Mouse (Mus musculus) B cell, adult 62 days (primary cell): Measurements from ENCODE around the gene Olfr1474. TPM values are rescaled to one million over a fixed set of nuclear protein-coding genes. Genes with fewer than 3 reads are reported as not detected.

ENCODE experiments used
- total RNA-seq: library from RNA; stranded (reverse); gene quantifications from 4 replicates; pipeline ENCODE4 v1.2.4, GENCODE M21; 2023

The Olfr1474 gene
- not detected in 4 replicates for total RNA-seq

GRCm38 (mm10) chr19:13469265-13469664 is at the start of gene Olfr1474:
TSS of gene Olfr1474 (plus strand) at chr19:13469565.

DNA sequence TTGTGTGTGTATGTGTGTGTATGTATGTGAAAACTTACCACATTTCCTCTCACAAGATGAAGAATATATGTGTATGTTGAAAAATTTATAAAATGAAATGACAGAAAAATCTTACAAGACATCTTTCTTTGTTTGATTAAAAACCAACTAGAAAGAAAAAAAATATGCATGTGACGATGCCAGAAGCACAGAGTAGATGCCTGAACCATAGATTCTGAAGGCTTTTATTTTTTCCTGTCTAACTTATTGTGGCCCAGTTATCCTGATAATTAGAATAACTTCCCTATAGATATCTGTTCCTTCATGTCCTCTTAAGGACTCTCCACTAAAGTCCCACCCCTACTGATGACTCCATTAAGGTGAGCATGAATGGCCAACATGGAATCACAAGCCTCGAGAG is 26.3 kb upstream of the Olfr1474 start, which contains the start of gene Olfr1471:
Gene Olfr1471 (plus strand): TSS at position 301 of the 400 bp plus-strand sequence.

DNA sequence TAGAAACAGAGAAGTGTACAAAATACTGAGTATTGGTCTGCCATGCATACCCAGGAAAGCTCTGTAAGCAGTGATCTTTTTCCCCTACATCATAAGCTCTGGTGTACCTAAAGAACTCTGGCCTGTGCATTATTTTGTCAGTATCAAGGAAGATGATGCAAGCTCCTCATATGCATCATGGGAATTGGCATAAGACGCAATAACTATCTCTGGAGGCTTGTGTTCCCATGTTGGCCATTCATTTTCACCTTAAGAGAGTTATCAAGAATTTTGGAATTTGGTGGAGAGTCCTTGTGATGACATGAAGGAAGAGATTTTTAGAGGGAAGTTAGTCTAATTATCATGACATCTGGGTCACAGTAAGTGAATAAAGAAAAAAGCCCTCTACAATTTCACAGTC is 13.4 kb upstream of the Olfr1474 start, which contains the start of gene Olfr1472:
Gene Olfr1472 (minus strand): TSS at position 101 of the 400 bp plus-strand sequence.

GRCm38 (mm10) chr19:13480096-13480495 is 10.7 kb downstream of the Olfr1474 start, which contains the start of gene Olfr1475:
TSS of gene Olfr1475 (minus strand) at chr19:13480196.

DNA sequence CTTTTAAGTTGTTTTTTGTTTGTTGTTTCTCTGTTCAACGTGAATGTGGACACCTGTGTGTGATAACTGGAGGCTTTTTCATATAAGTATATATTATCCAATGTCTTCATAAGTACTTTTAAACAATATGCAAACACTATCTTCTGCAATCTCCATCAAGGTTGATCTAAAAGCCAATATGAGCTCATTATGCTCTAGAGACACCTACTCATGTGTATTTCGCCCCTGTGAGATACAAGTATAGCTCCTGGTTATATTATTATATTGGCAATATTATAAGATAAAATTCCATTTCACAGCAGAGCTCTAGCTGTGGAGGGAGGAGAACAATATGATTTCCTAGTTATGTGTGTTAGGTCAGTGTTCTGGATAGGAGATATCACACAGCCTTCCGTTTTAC is 30.9 kb downstream of the Olfr1474 start, which contains the start of gene Olfr1477:
Gene Olfr1477 (plus strand): TSS at position 301 of the 400 bp plus-strand sequence.

Other genes with a start within 250 kb of the Olfr1474 start
- gene Olfr1463, start 238.2 kb upstream of the Olfr1474 start, total RNA-seq = not detected in 4 replicates
- not detected in 4 replicates for gene Olfr1465, start 154.0 kb upstream of the Olfr1474 start, total RNA-seq
- not detected in 4 replicates for gene Olfr1466, start 130.7 kb upstream of the Olfr1474 start, total RNA-seq
- gene Olfr1467, start 107.3 kb upstream of the Olfr1474 start, total RNA-seq = not detected in 4 replicates
- not detected in 4 replicates for gene Olfr1469, start 61.7 kb upstream of the Olfr1474 start, total RNA-seq
- gene Olfr1471, start 26.2 kb upstream of the Olfr1474 start, total RNA-seq = not detected in 4 replicates
- gene Olfr1472, start 13.5 kb upstream of the Olfr1474 start, total RNA-seq = not detected in 4 replicates
- gene Olfr1475, start 10.6 kb downstream of the Olfr1474 start, total RNA-seq = not detected in 4 replicates
- gene Olfr1477, start 31.0 kb downstream of the Olfr1474 start, total RNA-seq = not detected in 4 replicates
- gene Olfr1480, start 58.3 kb downstream of the Olfr1474 start, total RNA-seq = not detected in 4 replicates
- gene Olfr1484, start 113.9 kb downstream of the Olfr1474 start, total RNA-seq = not detected in 4 replicates
- gene Olfr1487, start 147.8 kb downstream of the Olfr1474 start, total RNA-seq = not detected in 4 replicates
- not detected in 4 replicates for gene Olfr1489, start 162.1 kb downstream of the Olfr1474 start, total RNA-seq
- gene Olfr1490, start 181.5 kb downstream of the Olfr1474 start, total RNA-seq = not detected in 4 replicates
- gene Olfr1491, start 227.7 kb downstream of the Olfr1474 start, total RNA-seq = not detected in 4 replicates